Mouse (Mus musculus): ENCODE data around the gene Olfr1185-ps1.
"Not testable (repeated sequence)": the region's sequence is repeated elsewhere in the genome, so short reads cannot be mapped to it uniquely, and the experiment has no call there.

Olfr1185-ps1 gene

GRCm38 (mm10) chr2:88493020-88493419 lies at the start of gene Olfr1185-ps1:
Olfr1185-ps1 (plus strand) TSS chr2:88493320.
- no peak for DNase-seq

DNA sequence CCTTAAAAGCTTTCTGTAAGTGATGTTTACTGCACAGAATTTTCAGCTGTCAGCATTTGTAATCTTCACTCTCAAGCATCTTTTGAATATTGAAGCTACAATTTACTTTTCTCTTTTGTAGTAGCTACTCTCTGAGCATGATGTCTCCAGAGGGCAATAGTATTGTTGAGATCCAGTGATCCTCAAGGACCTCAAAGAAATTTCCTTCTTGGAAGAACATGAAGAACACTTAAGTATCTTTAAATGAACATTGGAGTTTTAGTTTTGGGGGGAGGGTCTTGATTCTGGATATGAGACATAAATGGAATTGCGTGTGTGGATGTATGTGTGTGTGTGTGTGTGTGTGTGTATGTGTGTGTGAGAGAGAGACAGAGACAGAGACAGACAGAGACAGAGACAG lies 44.1 kb upstream of the Olfr1185-ps1 start, which contains the start of gene Gm13757:
Gene Gm13757, minus strand, starts transcription at position 101 of the 400 bp plus-strand sequence.
- DNase-seq = no peak

- DNase-seq = not testable (repeated sequence)
Observed at GRCm38 (mm10) chr2:88454567-88454966, 38.6 kb upstream of the Olfr1185-ps1 start, which contains the start of gene Olfr1183. Olfr1183 (plus strand) TSS chr2:88454867.

GRCm38 (mm10) chr2:88483298-88483697 lies 9.8 kb upstream of the Olfr1185-ps1 start, which contains the start of gene Olfr1184:
Olfr1184 (plus strand) TSS chr2:88483598.
- DNase-seq = no peak

GRCm38 (mm10) chr2:88518251-88518650 lies 25.1 kb downstream of the Olfr1185-ps1 start, which contains the start of gene Olfr1186:
Olfr1186 (plus strand) TSS chr2:88518551.
- no peak for DNase-seq

DNA sequence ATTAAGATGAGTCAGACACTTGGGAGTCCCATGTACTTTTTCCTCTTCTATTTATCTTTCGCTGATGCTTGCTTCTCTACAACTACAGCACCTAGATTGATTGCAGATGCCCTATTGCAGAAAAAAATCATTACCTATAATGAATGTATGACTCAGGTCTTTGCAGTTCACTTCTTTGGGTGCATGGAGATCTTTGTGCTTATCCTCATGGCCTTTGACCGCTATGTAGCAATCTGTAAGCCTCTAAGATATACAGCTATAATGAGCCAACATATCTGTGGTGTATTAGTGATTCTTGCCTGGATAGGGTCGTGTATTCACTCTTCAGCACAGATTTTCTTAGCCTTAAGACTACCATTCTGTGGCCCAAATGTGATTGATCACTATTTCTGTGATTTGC lies 32.6 kb downstream of the Olfr1185-ps1 start:
- no peak for DNase-seq
